Mouse (Mus musculus) embryonic facial prominence, embryonic 14.5 days (tissue): ENCODE measurements at regions not wholly inside any gene's neighbourhood (a gene's known extent, or its start where the extent isn't known, plus 50 kb on each side); places are given as distances from the start of the nearest gene placed in this dataset.

Experiments used
- ATAC-seq: fragments of 200-750 bp; cut with Nextera tagmentation; 2 replicates; pipeline ENCODE4 v1.8.0; 2017; ENCODE audit warnings: low read depth, moderate number of reproducible peaks, moderate TSS enrichment
- DNase-seq: peaks from one replicate; pipeline ENCODE4 v3.0.0-alpha.2; 2015; ENCODE audit warnings: low spot score
- H3K27ac ChIP-seq: fragments of 300-500 bp; sonication (generic); replicated peaks from 2 replicates; pipeline ENCODE4 v1.5.1; 2014; ENCODE audit warnings: low read depth, mild to moderate bottlenecking, low read length, moderate library complexity
- H3K27me3 ChIP-seq: fragments of 300-500 bp; sonication (generic); replicated peaks from 2 replicates; pipeline ENCODE4 v1.6.1; 2014; ENCODE audit warnings: low read length; ENCODE audit not compliant: control insufficient read depth, insufficient read depth
- H3K36me3 ChIP-seq: fragments of 300-500 bp; sonication (generic); 2 replicates; pipeline ENCODE4 v1.6.1; 2014; ENCODE audit warnings: low read length, mixed read lengths; ENCODE audit not compliant: control insufficient read depth, insufficient read depth
- H3K4me1 ChIP-seq: fragments of 300-500 bp; sonication (generic); 2 replicates; pipeline ENCODE4 v1.6.1; 2014; ENCODE audit warnings: antibody characterized with exemption, low read length; ENCODE audit not compliant: control insufficient read depth, insufficient read depth
- H3K4me2 ChIP-seq: fragments of 300-500 bp; sonication (generic); 2 replicates; pipeline ENCODE4 v1.6.1; 2014; ENCODE audit warnings: low read depth, mild to moderate bottlenecking, low read length, moderate library complexity, mixed read lengths
- H3K4me3 ChIP-seq: fragments of 300-500 bp; sonication (generic); 2 replicates; pipeline ENCODE4 v1.5.1; 2014; ENCODE audit warnings: low read depth, mild to moderate bottlenecking, low read length
- H3K9ac ChIP-seq: fragments of 300-500 bp; sonication (generic); 2 replicates; pipeline ENCODE4 v1.6.1; 2014; ENCODE audit warnings: low read depth, mild to moderate bottlenecking, low read length, moderate library complexity, mixed read lengths
- H3K9me3 ChIP-seq: fragments of 300-500 bp; sonication (generic); 2 replicates; pipeline ENCODE4 v1.6.1; 2016; ENCODE audit warnings: low read length; ENCODE audit not compliant: control insufficient read depth
- WGBS: fragments of 180-500 bp; shearing (Covaris S2); extraction: QIAGEN DNeasy Blood & Tissue Kit; methylation state at CpG from one replicate; pipeline ENCODE4 v1.1.7; 2014; 5-methylcytosine and 5-hydroxymethylcytosine counted together

DNA sequence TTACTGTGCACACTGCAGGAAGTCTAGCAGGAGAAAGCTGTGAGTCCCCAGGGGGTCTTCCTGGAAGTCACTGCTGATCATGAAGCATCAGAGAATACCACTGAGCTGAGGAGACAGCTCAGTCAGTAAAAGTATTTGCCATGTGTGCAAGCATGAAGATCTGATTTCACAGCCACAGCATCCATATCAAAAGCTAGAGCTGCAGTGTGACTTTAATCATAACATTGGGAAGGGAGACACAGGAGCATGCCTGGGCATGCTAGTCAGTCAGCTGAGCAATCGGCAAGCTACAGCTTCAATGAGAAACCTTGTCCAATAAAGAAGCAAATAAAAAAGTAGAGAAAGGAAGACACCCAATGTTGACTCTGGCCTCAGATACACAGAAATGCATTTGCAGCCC lies 168.9 kb downstream of the Cst10 start:
- H3K4me2 ChIP-seq, result no peak overlapping the region
- H3K4me1 ChIP-seq, result no peaks in the 10 kb centered on the region
- no peak overlapping the region for H3K27ac ChIP-seq
- no peak for ATAC-seq
- H3K27me3 ChIP-seq, result no peaks in the 10 kb centered on the region
- 45% methylated on average over 1 of the region's 1 CpGs for WGBS
- no peaks in the 10 kb centered on the region for H3K9me3 ChIP-seq
- H3K4me3 ChIP-seq, result no peak overlapping the region
- no peaks in the 10 kb centered on the region for H3K36me3 ChIP-seq
- peak; percentile 4 for DNase-seq
- H3K9ac ChIP-seq, result no peak overlapping the region

DNA sequence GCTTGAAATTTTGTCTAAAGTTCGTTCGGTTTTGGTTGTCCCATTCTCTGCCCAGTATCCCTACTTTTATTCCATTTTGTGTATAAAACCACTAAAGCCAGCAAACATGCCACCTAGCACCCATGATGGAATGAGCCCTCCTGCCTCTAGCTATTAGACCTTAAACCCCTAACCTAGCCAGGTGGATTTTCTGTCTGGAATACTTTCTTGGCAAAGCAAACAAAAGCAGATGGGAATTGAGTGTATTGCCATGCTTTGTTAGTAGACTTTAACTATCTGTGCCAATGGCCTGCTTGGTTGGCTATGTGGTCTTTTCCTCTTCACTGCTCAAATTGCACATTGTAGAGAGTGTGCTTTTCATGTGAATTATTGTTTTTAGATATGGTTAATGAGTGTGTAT lies 197.7 kb downstream of the Cst10 start:
- no peaks in the 10 kb centered on the region for H3K27me3 ChIP-seq
- no peak for ATAC-seq
- H3K4me2 ChIP-seq, result no peak overlapping the region
- no peak for DNase-seq
- no peak overlapping the region for H3K9ac ChIP-seq
- H3K27ac ChIP-seq, result no peak overlapping the region
- no peaks in the 10 kb centered on the region for H3K4me1 ChIP-seq
- no peaks in the 10 kb centered on the region for H3K9me3 ChIP-seq
- H3K4me3 ChIP-seq, result no peak overlapping the region
- 80% methylated on average over 2 of the region's 2 CpGs for WGBS
- no peaks in the 10 kb centered on the region for H3K36me3 ChIP-seq

DNA sequence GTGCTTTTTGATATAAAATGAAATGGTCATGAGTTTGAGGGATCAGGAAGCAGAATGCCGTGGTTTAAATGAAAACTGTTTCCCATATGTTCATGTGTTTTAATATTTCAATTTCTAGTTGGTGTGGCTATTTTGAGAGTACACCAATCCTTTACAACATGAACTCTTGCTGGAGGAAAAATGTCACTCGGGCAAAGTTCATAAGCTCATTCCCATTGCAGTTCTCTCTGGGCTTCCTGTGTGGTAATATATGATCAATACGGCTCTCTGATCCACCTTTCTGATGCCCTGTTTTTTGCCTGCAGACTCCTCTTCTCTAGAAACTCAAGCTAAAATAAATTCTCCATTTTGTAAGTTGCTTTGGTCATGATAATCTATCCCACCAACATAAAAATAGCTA lies 208.5 kb downstream of the Cst10 start:
- ATAC-seq (no peak), DNase-seq (no peak)
- no peak overlapping the region for H3K4me3 ChIP-seq
- no peaks in the 10 kb centered on the region for H3K27me3 ChIP-seq
- no peak overlapping the region for H3K4me2 ChIP-seq
- H3K9me3 ChIP-seq, result no peaks in the 10 kb centered on the region
- no peak overlapping the region for H3K27ac ChIP-seq
- H3K4me1 ChIP-seq, result no peaks in the 10 kb centered on the region
- no peak overlapping the region for H3K9ac ChIP-seq
- 85% methylated on average over 3 of the region's 3 CpGs for WGBS
- no peaks in the 10 kb centered on the region for H3K36me3 ChIP-seq

DNA sequence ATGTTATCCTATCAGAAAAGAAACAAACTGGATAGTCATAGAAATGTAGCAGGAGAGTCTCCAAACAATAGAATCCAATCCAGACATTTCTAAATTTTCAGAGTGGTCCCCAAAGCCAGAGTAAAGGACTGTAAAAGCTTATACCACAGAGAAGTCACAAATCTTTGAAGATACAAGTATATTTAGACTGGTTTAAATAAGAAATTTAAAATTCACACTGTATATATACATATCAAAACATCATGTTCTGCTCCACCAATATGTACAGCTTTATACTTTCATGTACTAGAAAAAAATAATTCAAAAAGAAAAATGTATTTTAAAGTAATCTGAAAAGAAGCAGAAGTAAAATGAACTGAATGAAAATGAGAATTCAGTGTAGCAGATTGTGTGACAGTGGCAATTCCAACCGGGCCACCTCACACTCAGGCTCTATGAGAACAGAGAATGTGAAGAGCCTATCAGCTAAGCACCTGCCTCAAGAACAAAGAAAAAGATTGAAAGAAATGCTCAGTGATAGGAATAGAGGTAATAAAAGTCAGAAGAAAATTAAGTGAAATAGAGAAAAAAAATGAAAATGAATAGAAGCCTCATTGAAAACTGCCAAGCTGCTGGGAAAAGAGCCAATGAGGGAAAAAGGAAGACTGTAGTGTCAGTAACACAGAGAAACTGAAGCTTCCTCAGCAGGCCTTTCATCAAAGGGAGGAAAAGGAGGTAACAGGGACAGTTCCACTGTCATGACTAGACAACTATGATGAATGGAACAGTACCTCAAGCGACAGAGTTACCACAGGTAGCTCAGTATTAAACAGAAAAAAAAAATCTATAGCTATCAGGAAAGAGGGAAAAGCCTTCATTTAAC lies 209.5 kb downstream of the Cst10 start:
- no peaks in the 10 kb centered on the region for H3K36me3 ChIP-seq
- no peaks in the 10 kb centered on the region for H3K4me1 ChIP-seq
- no peak overlapping the region for H3K4me2 ChIP-seq
- H3K9me3 ChIP-seq, result no peaks in the 10 kb centered on the region
- ATAC-seq (no peak), DNase-seq (no peak)
- H3K4me3 ChIP-seq, result no peak overlapping the region
- no peaks in the 10 kb centered on the region for H3K27me3 ChIP-seq
- no peak overlapping the region for H3K27ac ChIP-seq
- 77% methylated on average over 2 of the region's 2 CpGs for WGBS
- H3K9ac ChIP-seq, result no peak overlapping the region

DNA sequence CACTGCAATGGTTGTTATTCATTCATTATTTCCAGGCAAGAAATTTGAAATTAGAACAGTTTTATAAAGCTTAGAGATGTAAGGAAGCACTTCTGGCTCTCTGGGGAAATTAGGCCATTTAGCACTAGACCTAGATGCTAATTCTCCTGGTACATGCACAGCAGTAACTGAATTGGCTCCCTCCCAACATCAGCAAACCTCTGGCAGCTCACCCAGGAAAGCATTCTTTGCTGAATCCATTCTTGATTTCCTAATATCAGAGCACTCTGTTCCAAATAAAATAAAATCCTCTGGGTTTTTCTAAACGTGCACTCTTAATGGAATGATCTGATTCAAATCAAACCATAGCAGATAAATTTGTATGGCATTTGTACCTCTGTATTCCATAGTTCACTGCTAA lies 203.4 kb upstream of the Syndig1 start:
- H3K27me3 ChIP-seq, result no peaks in the 10 kb centered on the region
- H3K27ac ChIP-seq, result no peak overlapping the region
- no peaks in the 10 kb centered on the region for H3K9me3 ChIP-seq
- WGBS, result 34% methylated on average over 1 of the region's 1 CpGs
- ATAC-seq (no peak), DNase-seq (peak; percentile 41)
- no peak overlapping the region for H3K4me3 ChIP-seq
- H3K9ac ChIP-seq, result no peak overlapping the region
- no peaks in the 10 kb centered on the region for H3K4me1 ChIP-seq
- no peak overlapping the region for H3K4me2 ChIP-seq
- H3K36me3 ChIP-seq, result no peaks in the 10 kb centered on the region

DNA sequence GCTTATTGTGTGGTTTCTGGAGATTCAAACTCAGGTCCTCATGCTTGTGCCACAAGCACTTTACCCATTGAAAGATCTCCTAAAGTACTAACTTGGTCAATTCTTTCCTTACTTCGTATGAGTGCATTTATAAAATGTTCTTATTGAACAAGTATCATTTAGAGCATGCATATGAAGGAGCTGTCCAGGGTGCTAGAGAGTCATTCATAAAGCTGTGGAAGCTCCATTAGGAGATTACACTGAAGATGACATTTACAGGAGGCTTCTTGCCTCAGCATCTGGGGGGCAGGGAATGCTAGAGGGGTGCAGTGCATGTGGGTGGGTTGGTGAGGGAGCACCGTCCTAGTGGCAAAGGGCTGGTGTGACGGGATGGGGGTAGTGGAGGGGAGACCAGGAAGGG lies 187.8 kb upstream of the Syndig1 start:
- no peak overlapping the region for H3K4me3 ChIP-seq
- H3K36me3 ChIP-seq, result no peaks in the 10 kb centered on the region
- no peak overlapping the region for H3K9ac ChIP-seq
- H3K27me3 ChIP-seq, result no peaks in the 10 kb centered on the region
- H3K4me2 ChIP-seq, result no peak overlapping the region
- H3K4me1 ChIP-seq, result no peaks in the 10 kb centered on the region
- no peaks in the 10 kb centered on the region for H3K9me3 ChIP-seq
- WGBS, result 87% methylated on average over 3 of the region's 3 CpGs
- DNase-seq, result peak; percentile 69
- ATAC-seq, result no peak
- H3K27ac ChIP-seq, result no peak overlapping the region

DNA sequence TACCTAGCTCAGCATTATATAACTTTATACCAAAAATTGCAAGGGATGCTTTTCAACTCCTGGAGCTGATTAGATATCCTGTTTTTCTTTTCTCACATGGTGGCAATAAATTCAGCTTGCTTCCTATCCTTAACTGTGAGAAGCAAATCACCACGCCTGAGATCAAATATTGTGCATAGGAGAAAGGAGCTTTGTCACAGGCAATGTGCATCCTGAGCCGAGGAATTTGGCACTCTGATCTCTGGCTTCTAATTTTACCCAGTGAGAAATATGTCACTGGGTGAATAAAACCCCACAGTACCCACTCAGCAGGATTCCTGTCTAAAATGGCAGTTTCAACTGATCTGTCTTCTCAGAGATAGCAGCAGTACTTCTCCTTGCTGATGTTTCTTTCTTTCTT lies 177.2 kb upstream of the Syndig1 start:
- no peak overlapping the region for H3K4me3 ChIP-seq
- no peak overlapping the region for H3K9ac ChIP-seq
- no peaks in the 10 kb centered on the region for H3K36me3 ChIP-seq
- no peak for DNase-seq
- H3K4me2 ChIP-seq, result no peak overlapping the region
- H3K4me1 ChIP-seq, result no peaks in the 10 kb centered on the region
- H3K27ac ChIP-seq, result no peak overlapping the region
- ATAC-seq, result no peak
- no peaks in the 10 kb centered on the region for H3K27me3 ChIP-seq
- WGBS, result 43% methylated on average over 2 of the region's 2 CpGs
- H3K9me3 ChIP-seq, result no peaks in the 10 kb centered on the region

DNA sequence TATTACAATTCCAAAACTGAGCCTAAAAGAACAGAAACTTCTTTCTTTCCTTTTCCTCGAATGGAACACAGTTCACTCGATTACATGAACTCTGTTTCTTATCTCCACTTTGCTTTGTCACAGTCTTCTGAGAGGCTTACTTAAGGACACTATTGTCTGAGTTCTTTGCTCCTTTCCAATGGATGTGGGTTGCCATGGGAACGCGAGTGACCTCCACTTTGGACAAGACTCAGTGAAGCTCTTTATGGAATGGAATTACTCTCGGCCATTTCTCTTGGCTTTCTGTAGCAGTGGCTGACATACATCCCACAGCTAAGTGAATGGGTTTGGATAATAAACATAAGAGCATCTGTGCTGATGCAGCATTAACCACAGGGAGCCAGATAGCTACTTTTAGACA lies 167.9 kb upstream of the Syndig1 start:
- ATAC-seq, result no peak
- no peak for DNase-seq
- WGBS, result 69% methylated on average over 5 of the region's 5 CpGs

DNA sequence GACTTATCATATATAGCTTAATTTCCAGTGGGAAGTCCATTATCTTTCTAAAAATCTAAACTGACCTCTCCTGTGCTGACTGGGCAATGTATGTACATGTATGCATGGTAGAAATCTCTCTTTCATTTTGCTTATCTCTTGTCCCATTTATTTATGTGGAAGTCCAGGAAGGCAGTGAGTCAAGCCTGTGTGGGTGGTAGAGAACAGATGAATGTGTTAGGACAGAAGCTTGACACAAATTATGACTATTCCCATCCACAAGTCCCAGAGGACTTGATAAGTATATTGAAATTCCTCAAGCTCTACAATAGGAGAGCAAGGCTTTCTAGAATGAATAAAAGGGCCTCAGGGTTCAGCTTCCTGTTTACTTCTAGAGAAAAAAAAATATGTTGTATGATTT lies 164.6 kb upstream of the Syndig1 start:
- ATAC-seq (no peak), DNase-seq (no peak)
- no peaks in the 10 kb centered on the region for H3K4me1 ChIP-seq
- H3K4me2 ChIP-seq, result no peak overlapping the region
- H3K4me3 ChIP-seq, result no peak overlapping the region
- no peaks in the 10 kb centered on the region for H3K36me3 ChIP-seq
- H3K9ac ChIP-seq, result no peak overlapping the region
- H3K27me3 ChIP-seq, result no peaks in the 10 kb centered on the region
- H3K27ac ChIP-seq, result no peak overlapping the region
- no peaks in the 10 kb centered on the region for H3K9me3 ChIP-seq

More for the DNA sequence above, 167.9 kb upstream of the Syndig1 start:
- Histone ChIP-seq H3K36me3 (no peaks in the 10 kb centered on the region), H3K4me1 (no peaks in the 10 kb centered on the region), H3K9me3 (no peaks in the 10 kb centered on the region), H3K27ac (no peak overlapping the region), H3K27me3 (no peaks in the 10 kb centered on the region), H3K4me2 (no peak overlapping the region), H3K4me3 (no peak overlapping the region), H3K9ac (no peak overlapping the region)
